8 mouse cellular contexts compared by ENCODE assay signal in genomic region chr6:125160854-125161760, GRCm38 (mm10). TPM values are rescaled to one million over a fixed set of nuclear protein-coding genes. Genes with fewer than 3 reads are reported as not detected.
DNase-seq lines count a peak whose midpoint lies in the region; ATAC-seq and TF ChIP-seq lines count a peak whose summit lies in the region.

No protein-coding gene starts in this region.

- no peak for ATAC-seq in embryonic facial prominence, embryonic 12.5 days (ENCODE audit: insufficient number of reproducible peaks, insufficient read depth, low FRiP score, low TSS enrichment)
- ATAC-seq in heart, embryonic 12.5 days (ENCODE audit: insufficient number of reproducible peaks, low FRiP score), result peak; percentile 4; the same call in 1 of the 2 replicates

- peaks cover 65% of the 10 kb centered on the region for H3K36me3 ChIP-seq in C2C12 (ENCODE audit: control insufficient read depth, insufficient read depth)
- H3K36me3 ChIP-seq in embryonic facial prominence, embryonic 12.5 days, result peaks cover 47% of the 10 kb centered on the region
- H3K36me3 ChIP-seq in heart, embryonic 12.5 days, result peaks cover 66% of the 10 kb centered on the region

- H3K27me3 ChIP-seq in C2C12 (ENCODE audit: control insufficient read depth, insufficient read depth, insufficient read length), result no peaks in the 10 kb centered on the region
- no peaks in the 10 kb centered on the region for H3K27me3 ChIP-seq in embryonic facial prominence, embryonic 12.5 days
- H3K27me3 ChIP-seq in heart, embryonic 12.5 days (replicated peaks), result no peaks in the 10 kb centered on the region

- H3K9ac ChIP-seq in embryonic facial prominence, embryonic 12.5 days, result no peak overlapping the region
- H3K9ac ChIP-seq in heart, embryonic 12.5 days, result peak overlapping the region; percentile 52

- H3K79me2 ChIP-seq in C2C12 (ENCODE audit: control insufficient read depth, insufficient read depth), result peaks cover 39% of the 10 kb centered on the region

- H3K9me3 ChIP-seq in embryonic facial prominence, embryonic 12.5 days, result no peaks in the 10 kb centered on the region
- no peaks in the 10 kb centered on the region for H3K9me3 ChIP-seq in heart, embryonic 12.5 days (replicated peaks)

- H3K4me3 ChIP-seq in C2C12 (ENCODE audit: insufficient read depth, poor library complexity, severe bottlenecking), result peak overlapping the region; percentile 2
- no peak overlapping the region for H3K4me3 ChIP-seq in embryonic facial prominence, embryonic 12.5 days
- H3K4me3 ChIP-seq in heart, embryonic 12.5 days, result peak overlapping the region; percentile 19
- no peak overlapping the region for H3K4me3 ChIP-seq in lung, adult 2 months (replicated peaks; ENCODE audit: extremely low read depth, low read depth, low read length)

- TF ChIP-seq POLR2A in lung, adult 2 months (IDR thresholded peaks at IDR 0.05; ENCODE audit: borderline replicate concordance, extremely low read depth, low read depth, low read length), result peak; percentile 47; the same call in 1 of the 2 replicates

- H3ac ChIP-seq in C2C12 (ENCODE audit: control insufficient read depth, insufficient read length, low read depth), result peak overlapping the region; percentile 12

- WGBS in embryonic facial prominence, embryonic 12.5 days, result 17% methylated on average over 22 of the region's 22 CpGs
- WGBS in heart, embryonic 12.5 days, result 9% methylated on average over 22 of the region's 22 CpGs
- whole genome bisulfite sequencing in lung, adult 2 months, result 33% methylated on average over 22 of the region's 22 CpGs

- TF ChIP-seq CTCF in C2C12 (IDR thresholded peaks at IDR 0.05; ENCODE audit: control insufficient read depth, insufficient read depth, insufficient read length), result no peak
- TF ChIP-seq CTCF in lung, adult 2 months (IDR thresholded peaks at IDR 0.05; ENCODE audit: insufficient read depth, low read length), result no peak

- H3K79me3 ChIP-seq in C2C12 (ENCODE audit: low read depth), result peaks cover 26% of the 10 kb centered on the region

- H3K27ac ChIP-seq in embryonic facial prominence, embryonic 12.5 days, result peak overlapping the region; percentile 24
- peak overlapping the region; percentile 82 for H3K27ac ChIP-seq in heart, embryonic 12.5 days (ENCODE audit: poor library complexity, severe bottlenecking)

- no peak overlapping the region for H3K4me2 ChIP-seq in embryonic facial prominence, embryonic 12.5 days (replicated peaks)
- H3K4me2 ChIP-seq in heart, embryonic 12.5 days, result peak overlapping the region; percentile 90

- peak; percentile 86 for DNase-seq in MEL-GATA-1-ER (ENCODE audit: extremely low read depth, low read depth)
- DNase-seq in kidney, postnatal 10 days, result peak; percentile 84
- DNase-seq in lung, adult 2 months, result peak; percentile 43
- peak; percentile 31 for DNase-seq in right cerebral cortex, postnatal 4 days
- DNase-seq in spleen, postnatal 14 days (ENCODE audit: low spot score in 2 of 2), result no peak

- peaks cover 24% of the 10 kb centered on the region for H3K4me1 ChIP-seq in embryonic facial prominence, embryonic 12.5 days
- peaks cover 31% of the 10 kb centered on the region for H3K4me1 ChIP-seq in heart, embryonic 12.5 days (replicated peaks)
- H3K4me1 ChIP-seq in lung, adult 2 months (ENCODE audit: control insufficient read depth, insufficient read depth, low read length), result peaks cover 9% of the 10 kb centered on the region

TF ChIP-seq in C2C12, 6 proteins besides CTCF, POLR2A, EP300 and RAD21:
- TF ChIP-seq MYOD1 (IDR thresholded peaks at IDR 0.05; ENCODE audit: control insufficient read depth, insufficient read length, low read depth) (peak; percentile 6), MAX (IDR thresholded peaks at IDR 0.05) (peak; percentile 27), USF1 (IDR thresholded peaks at IDR 0.05; ENCODE audit: low read depth) (no peak), MYOG (IDR thresholded peaks at IDR 0.05; ENCODE audit: control insufficient read depth, extremely low read depth, insufficient read length) (no peak), CEBPB (IDR thresholded peaks at IDR 0.05; ENCODE audit: low read depth) (no peak), FOSL1 (IDR thresholded peaks at IDR 0.05; ENCODE audit: insufficient read depth, low read length, poor library complexity, severe bottlenecking) (peak; percentile 17)

RNA-seq across cellular contexts. Expression of gene Gapdh, which starts 5.2 kb away (rescaled TPM):
- polyA plus RNA-seq in C2C12 (2012; fragmentation: generic; extraction: Trizol), result 7,334 TPM
- 1,846 and 1,855 TPM in 2 replicates for polyA plus RNA-seq in embryonic facial prominence, embryonic 12.5 days (2016; fragmentation: Nextera tagmentation; extraction: Ambion mirVana)
- 4,345 and 4,378 TPM in 2 replicates for polyA plus RNA-seq in heart, embryonic 12.5 days (2016; fragmentation: Nextera tagmentation; extraction: Ambion mirVana)
- 1,317 and 1,826 TPM in 2 replicates for polyA plus RNA-seq in lung, adult 2 months (2012; rRNA removed)

RNA-seq across cellular contexts. Expression of gene Iffo1, which starts 16.1 kb away (rescaled TPM):
- polyA plus RNA-seq in C2C12 (2012; fragmentation: generic; extraction: Trizol), result 18.4 TPM
- 19.1 and 24.0 TPM in 2 replicates for polyA plus RNA-seq in embryonic facial prominence, embryonic 12.5 days (2016; fragmentation: Nextera tagmentation; extraction: Ambion mirVana)
- 11.3 and 11.8 TPM in 2 replicates for polyA plus RNA-seq in heart, embryonic 12.5 days (2016; fragmentation: Nextera tagmentation; extraction: Ambion mirVana)
- polyA plus RNA-seq in lung, adult 2 months (2012; rRNA removed), result 45.0 and 51.0 TPM in 2 replicates

RNA-seq across cellular contexts. Expression of gene Nop2, which starts 29.4 kb away (rescaled TPM):
- polyA plus RNA-seq in C2C12 (2012; fragmentation: generic; extraction: Trizol), result 132 TPM
- 68.0 and 70.1 TPM in 2 replicates for polyA plus RNA-seq in embryonic facial prominence, embryonic 12.5 days (2016; fragmentation: Nextera tagmentation; extraction: Ambion mirVana)
- 55.0 and 56.2 TPM in 2 replicates for polyA plus RNA-seq in heart, embryonic 12.5 days (2016; fragmentation: Nextera tagmentation; extraction: Ambion mirVana)
- 10.1 and 13.6 TPM in 2 replicates for polyA plus RNA-seq in lung, adult 2 months (2012; rRNA removed)

RNA-seq across cellular contexts. Expression of gene Ncapd2, which starts 30.4 kb away (rescaled TPM):
- 78.7 TPM for polyA plus RNA-seq in C2C12 (2012; fragmentation: generic; extraction: Trizol)
- 186 and 191 TPM in 2 replicates for polyA plus RNA-seq in embryonic facial prominence, embryonic 12.5 days (2016; fragmentation: Nextera tagmentation; extraction: Ambion mirVana)
- 99.0 and 112 TPM in 2 replicates for polyA plus RNA-seq in heart, embryonic 12.5 days (2016; fragmentation: Nextera tagmentation; extraction: Ambion mirVana)
- polyA plus RNA-seq in lung, adult 2 months (2012; rRNA removed), result 15.5 and 34.2 TPM in 2 replicates

RNA-seq across cellular contexts. Expression of gene Mrpl51, which starts 30.5 kb away (rescaled TPM):
- polyA plus RNA-seq in C2C12 (2012; fragmentation: generic; extraction: Trizol), result 147 TPM
- polyA plus RNA-seq in embryonic facial prominence, embryonic 12.5 days (2016; fragmentation: Nextera tagmentation; extraction: Ambion mirVana), result 191 and 206 TPM in 2 replicates
- polyA plus RNA-seq in heart, embryonic 12.5 days (2016; fragmentation: Nextera tagmentation; extraction: Ambion mirVana), result 217 and 218 TPM in 2 replicates
- polyA plus RNA-seq in lung, adult 2 months (2012; rRNA removed), result 30.1 and 39.4 TPM in 2 replicates

Comparison
In these comparisons a context has a peak if more than half of its experiments do, and no peak if none do; other contexts are left out.
1. H3K4me3 ChIP-seq: peak in C2C12 (single experiment) and heart, embryonic 12.5 days (single experiment); none in embryonic facial prominence, embryonic 12.5 days (single experiment) and lung, adult 2 months (single experiment).
2. DNase-seq: peak in MEL-GATA-1-ER (single experiment), kidney, postnatal 10 days (single experiment), lung, adult 2 months (single experiment) and right cerebral cortex, postnatal 4 days (single experiment); none in spleen, postnatal 14 days (0 of 2).